Mouse (Mus musculus) intestine, embryonic 14.5 days (tissue): ENCODE measurements around the gene H2afz. TPM values are rescaled to one million over a fixed set of nuclear protein-coding genes. Genes with fewer than 3 reads are reported as not detected.
A peak's percentile ranks its signal among the peaks of the same experiment; 100 is the strongest.

Experiments used
- ATAC-seq: fragments of 200-750 bp; cut with Nextera tagmentation; replicated peaks from 2 replicates; pipeline ENCODE4 v1.8.0; 2017; ENCODE audit warnings: low read depth, moderate number of reproducible peaks, moderate TSS enrichment, moderate library complexity; ENCODE audit not compliant: low FRiP score, low TSS enrichment
- DNase-seq: peaks from one replicate; pipeline ENCODE4 v3.0.0-alpha.2; 2018; ENCODE audit warnings: low spot score
- H3K27ac ChIP-seq: fragments of 300-500 bp; sonication (generic); 2 replicates; pipeline ENCODE4 v1.5.1; 2014; ENCODE audit warnings: low read depth, mild to moderate bottlenecking, control low read depth
- H3K27me3 ChIP-seq: fragments of 300-500 bp; sonication (generic); replicated peaks from 2 replicates; pipeline ENCODE4 v1.6.1; 2014; ENCODE audit warnings: low read length, control low read depth; ENCODE audit not compliant: control insufficient read depth, insufficient read depth
- H3K36me3 ChIP-seq: fragments of 300-500 bp; sonication (generic); 2 replicates; pipeline ENCODE4 v1.6.1; 2014; ENCODE audit warnings: low read length, control low read depth; ENCODE audit not compliant: control insufficient read depth, insufficient read depth
- H3K4me1 ChIP-seq: fragments of 300-500 bp; sonication (generic); replicated peaks from 2 replicates; pipeline ENCODE4 v1.6.1; 2014; ENCODE audit warnings: low read length, control low read depth, mixed read lengths; ENCODE audit not compliant: control insufficient read depth, insufficient read depth
- H3K4me2 ChIP-seq: fragments of 300-500 bp; sonication (generic); 2 replicates; pipeline ENCODE4 v1.6.1; 2014; ENCODE audit warnings: low read length
- H3K4me3 ChIP-seq: fragments of 300-500 bp; sonication (generic); 2 replicates; pipeline ENCODE4 v1.5.1; 2014; ENCODE audit warnings: low read depth, low read length, control low read depth, mixed read lengths
- H3K9ac ChIP-seq: fragments of 300-500 bp; sonication (generic); 2 replicates; pipeline ENCODE4 v1.6.1; 2014; ENCODE audit warnings: mild to moderate bottlenecking, low read length
- H3K9me3 ChIP-seq: fragments of 300-500 bp; sonication (generic); 2 replicates; pipeline ENCODE4 v1.6.1; 2016; ENCODE audit warnings: low read length, control low read depth; ENCODE audit not compliant: control insufficient read depth
- WGBS: fragments of 180-500 bp; shearing (Covaris S2); extraction: QIAGEN DNeasy Blood & Tissue Kit; methylation state at CpG from one replicate; pipeline ENCODE4 v1.1.7; 2014; 5-methylcytosine and 5-hydroxymethylcytosine counted together
- polyA plus RNA-seq: library from polyadenylated mRNA; unstranded; fragments of >200 nt; fragmentation: Nextera tagmentation; extraction: Ambion mirVana; gene quantifications from 2 replicates; pipeline ENCODE4 v1.2.1, GENCODE M21; 2014

The H2afz gene
- polyA plus RNA-seq, 1 experiment from 2014 or later = 1,744 TPM

DNA sequence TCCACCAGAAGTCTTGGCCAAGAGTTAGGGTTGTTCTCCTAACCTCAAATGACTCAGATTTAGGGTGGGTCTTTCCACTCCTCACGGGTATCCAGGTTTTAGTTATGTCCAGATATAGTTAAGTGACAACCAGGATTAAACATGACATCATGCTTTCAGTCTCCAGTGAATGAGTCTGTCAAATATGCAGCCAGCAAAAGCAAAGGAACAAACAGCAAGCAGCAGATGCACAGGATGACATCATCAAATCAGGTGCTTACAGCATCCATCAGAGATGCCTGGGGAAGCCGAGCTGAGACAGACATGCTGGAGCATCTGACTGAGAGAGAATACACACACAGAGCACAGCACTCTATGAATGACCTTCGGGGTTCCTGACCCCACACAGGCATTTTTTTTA, 9.0 kb upstream of the H2afz start:
- Histone ChIP-seq H3K27me3 (no peaks in the 10 kb centered on the region), H3K4me3 (no peak overlapping the region), H3K27ac (no peak overlapping the region), H3K4me1 (no peaks in the 10 kb centered on the region), H3K36me3 (no peaks in the 10 kb centered on the region), H3K9ac (no peak overlapping the region), H3K9me3 (no peaks in the 10 kb centered on the region), H3K4me2 (no peak overlapping the region)
- no peak for DNase-seq
- ATAC-seq = no peak
- 62% methylated on average over 3 of the region's 3 CpGs for WGBS

DNA sequence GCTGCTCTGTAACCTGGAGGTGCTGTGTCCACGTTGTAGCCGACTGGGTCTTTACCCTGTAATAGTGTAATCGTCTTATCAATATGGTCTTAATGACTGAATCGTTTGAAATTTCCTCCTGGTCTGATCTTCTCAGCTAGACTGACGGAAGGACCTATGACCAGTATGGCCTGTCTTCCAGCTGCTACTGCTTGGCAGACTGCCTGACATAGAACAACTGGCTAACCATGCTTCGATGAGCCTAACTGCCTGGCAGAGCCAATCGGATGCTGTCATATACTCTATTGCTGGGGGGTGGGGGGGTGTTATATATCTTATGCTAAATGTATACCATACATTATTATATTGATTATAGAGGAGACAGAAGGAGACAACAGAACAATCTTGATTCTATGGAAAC, 8.2 kb upstream of the H2afz start:
- H3K9me3 ChIP-seq = no peaks in the 10 kb centered on the region
- DNase-seq (no peak), ATAC-seq (no peak)
- H3K27ac ChIP-seq = no peak overlapping the region
- H3K4me3 ChIP-seq = no peak overlapping the region
- no peaks in the 10 kb centered on the region for H3K27me3 ChIP-seq
- 60% methylated on average over 7 of the region's 7 CpGs for WGBS
- no peaks in the 10 kb centered on the region for H3K36me3 ChIP-seq
- H3K9ac ChIP-seq = no peak overlapping the region
- H3K4me1 ChIP-seq = no peaks in the 10 kb centered on the region
- H3K4me2 ChIP-seq = no peak overlapping the region

DNA sequence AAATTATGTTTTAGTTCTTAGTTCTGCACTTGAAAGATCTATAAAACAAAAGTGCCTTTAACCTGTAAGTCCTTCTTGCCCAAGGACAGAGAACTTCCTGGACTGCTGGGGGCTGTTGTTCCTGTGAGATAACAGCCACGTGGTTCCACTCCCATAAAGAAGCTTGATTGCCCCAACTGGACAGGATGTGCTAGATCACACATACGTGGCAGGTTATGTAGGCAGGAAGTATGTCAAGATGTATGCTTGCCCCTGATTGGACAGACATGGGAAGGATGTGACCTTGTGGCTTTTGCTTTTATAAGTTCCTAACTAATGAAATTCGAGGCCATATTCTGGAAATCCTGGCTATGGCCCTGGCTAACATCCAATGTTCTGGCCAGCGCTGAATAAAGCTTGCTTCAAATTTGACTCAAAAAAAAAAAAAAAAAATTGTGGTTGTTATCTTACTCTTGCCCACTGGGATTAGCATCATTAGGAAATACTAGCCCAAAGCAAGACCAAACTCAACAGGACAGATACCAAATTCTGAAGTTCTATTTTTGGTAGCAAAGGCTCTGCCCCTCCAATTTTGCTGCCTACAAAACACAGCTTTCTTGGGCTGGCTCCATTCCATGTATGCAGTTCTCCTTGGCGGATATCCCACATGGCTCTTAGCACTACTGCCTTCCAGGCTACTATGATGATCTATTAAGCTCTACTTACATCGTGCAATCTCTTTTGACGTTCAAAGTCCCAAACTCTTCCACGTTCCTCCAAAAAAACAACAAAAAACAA, 3.7 kb upstream of the H2afz start:
- WGBS = 57% methylated on average over 8 of the region's 8 CpGs
- Histone ChIP-seq H3K9ac (no peak overlapping the region), H3K27me3 (no peaks in the 10 kb centered on the region), H3K4me2 (no peak overlapping the region), H3K4me1 (no peaks in the 10 kb centered on the region), H3K9me3 (no peaks in the 10 kb centered on the region), H3K27ac (no peak overlapping the region), H3K4me3 (no peak overlapping the region), H3K36me3 (no peaks in the 10 kb centered on the region)
- ATAC-seq (no peak), DNase-seq (no peak)

DNA sequence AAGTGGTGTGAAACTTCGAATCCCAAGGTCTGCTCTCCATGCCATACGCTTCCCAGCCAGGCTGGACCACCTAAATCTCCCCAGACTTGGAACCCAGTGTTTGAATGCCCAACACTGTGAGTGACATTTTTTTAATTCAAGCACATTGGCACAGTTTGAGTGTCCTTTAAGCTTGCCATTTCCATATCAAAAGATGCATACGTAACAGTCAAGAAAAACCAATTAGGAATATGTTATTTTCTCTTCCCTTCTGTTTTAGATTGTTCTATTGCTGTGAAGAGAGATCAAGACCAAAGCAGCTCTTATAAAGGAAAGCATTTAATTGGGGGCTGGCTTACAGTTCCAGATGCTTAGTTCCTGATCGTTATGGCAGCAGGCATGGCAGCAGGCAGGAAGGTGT, 2.9 kb upstream of the H2afz start:
- no peaks in the 10 kb centered on the region for H3K9me3 ChIP-seq
- H3K27ac ChIP-seq = no peak overlapping the region
- peaks cover 6% of the 10 kb centered on the region; the same call in 1 of the 2 replicates for H3K36me3 ChIP-seq
- H3K4me3 ChIP-seq = no peak overlapping the region
- no peak overlapping the region for H3K4me2 ChIP-seq
- 94% methylated on average over 4 of the region's 4 CpGs for WGBS
- ATAC-seq = no peak
- H3K9ac ChIP-seq = no peak overlapping the region
- no peaks in the 10 kb centered on the region for H3K4me1 ChIP-seq
- no peak for DNase-seq
- H3K27me3 ChIP-seq = no peaks in the 10 kb centered on the region

DNA sequence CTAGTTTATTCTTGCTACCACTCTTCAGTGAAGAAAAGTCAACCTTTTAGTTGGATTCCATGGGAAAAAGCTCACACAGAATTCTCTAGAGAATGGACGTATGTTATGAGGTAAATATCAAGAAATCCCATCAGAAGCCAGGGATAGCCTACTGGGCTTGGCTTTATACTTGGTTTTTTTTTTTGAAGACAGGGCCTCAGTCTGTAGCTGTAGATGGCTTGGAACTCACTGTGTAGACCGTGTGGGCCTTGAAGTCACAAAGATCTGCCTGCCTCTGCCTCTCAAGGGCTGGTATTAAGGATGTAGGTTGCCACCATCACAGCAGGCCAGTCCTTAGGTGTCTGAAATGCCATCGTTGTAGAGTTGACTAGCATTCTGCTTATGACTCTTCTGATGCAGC, 1.7 kb upstream of the H2afz start:
- no peak overlapping the region for H3K4me3 ChIP-seq
- no peak overlapping the region for H3K27ac ChIP-seq
- ATAC-seq (no peak), DNase-seq (no peak)
- H3K36me3 ChIP-seq = peaks cover 11% of the 10 kb centered on the region; the same call in 1 of the 2 replicates
- WGBS = 95% methylated on average over 3 of the region's 3 CpGs
- no peaks in the 10 kb centered on the region for H3K4me1 ChIP-seq
- no peak overlapping the region for H3K4me2 ChIP-seq
- no peaks in the 10 kb centered on the region for H3K27me3 ChIP-seq
- no peaks in the 10 kb centered on the region for H3K9me3 ChIP-seq
- no peak overlapping the region for H3K9ac ChIP-seq

DNA sequence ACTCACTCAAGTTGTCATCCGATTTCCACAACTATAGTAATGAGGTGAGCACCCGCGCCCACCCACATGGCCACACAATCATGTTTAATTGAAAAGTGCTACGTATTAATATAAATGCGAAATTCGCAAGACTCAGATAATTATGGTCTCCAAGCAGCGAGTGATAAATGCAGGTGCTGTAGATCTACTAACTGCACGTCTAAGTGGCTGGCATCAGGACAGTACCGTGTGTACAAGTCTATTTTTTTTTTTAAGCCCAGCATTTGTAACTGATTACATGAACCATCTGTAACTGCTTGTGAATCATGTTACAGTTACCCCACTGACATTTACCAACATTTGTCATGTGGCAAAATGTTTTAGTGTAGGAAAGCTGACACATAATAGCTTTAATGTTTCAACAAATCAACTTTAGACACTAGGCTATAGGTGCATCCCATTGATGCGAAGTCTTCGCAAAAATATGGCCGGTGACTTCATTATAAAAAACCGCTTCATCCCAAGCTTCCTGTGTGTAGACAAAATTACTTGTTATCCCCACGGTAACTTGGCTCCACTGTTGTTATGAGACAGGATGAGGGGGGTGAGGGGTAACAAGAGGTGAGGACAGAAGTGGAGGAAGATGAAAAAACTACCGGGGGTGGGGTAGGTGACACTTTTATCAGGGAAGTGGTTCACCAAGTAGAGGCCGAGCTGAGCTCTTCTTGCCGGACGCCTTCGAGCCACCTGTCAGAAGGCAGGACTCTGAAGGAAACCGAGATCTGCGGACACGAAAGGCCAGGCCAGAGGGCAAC, 760 bp upstream of the H2afz start:
- ATAC-seq = no peak
- H3K27me3 ChIP-seq = no peaks in the 10 kb centered on the region
- H3K4me1 ChIP-seq = 0 out of 2 replicates have a peak, but pooled peaks cover 2% of the 10 kb centered on the region
- H3K27ac ChIP-seq = peak overlapping the region; percentile 96
- H3K4me3 ChIP-seq = peak overlapping the region; percentile 80
- DNase-seq = no peak
- H3K4me2 ChIP-seq = peak overlapping the region; percentile 57
- peak overlapping the region; percentile 55 for H3K9ac ChIP-seq
- WGBS = 33% methylated on average over 22 of the region's 22 CpGs
- H3K9me3 ChIP-seq = no peaks in the 10 kb centered on the region
- H3K36me3 ChIP-seq = peaks cover 11% of the 10 kb centered on the region; the same call in 1 of the 2 replicates

DNA sequence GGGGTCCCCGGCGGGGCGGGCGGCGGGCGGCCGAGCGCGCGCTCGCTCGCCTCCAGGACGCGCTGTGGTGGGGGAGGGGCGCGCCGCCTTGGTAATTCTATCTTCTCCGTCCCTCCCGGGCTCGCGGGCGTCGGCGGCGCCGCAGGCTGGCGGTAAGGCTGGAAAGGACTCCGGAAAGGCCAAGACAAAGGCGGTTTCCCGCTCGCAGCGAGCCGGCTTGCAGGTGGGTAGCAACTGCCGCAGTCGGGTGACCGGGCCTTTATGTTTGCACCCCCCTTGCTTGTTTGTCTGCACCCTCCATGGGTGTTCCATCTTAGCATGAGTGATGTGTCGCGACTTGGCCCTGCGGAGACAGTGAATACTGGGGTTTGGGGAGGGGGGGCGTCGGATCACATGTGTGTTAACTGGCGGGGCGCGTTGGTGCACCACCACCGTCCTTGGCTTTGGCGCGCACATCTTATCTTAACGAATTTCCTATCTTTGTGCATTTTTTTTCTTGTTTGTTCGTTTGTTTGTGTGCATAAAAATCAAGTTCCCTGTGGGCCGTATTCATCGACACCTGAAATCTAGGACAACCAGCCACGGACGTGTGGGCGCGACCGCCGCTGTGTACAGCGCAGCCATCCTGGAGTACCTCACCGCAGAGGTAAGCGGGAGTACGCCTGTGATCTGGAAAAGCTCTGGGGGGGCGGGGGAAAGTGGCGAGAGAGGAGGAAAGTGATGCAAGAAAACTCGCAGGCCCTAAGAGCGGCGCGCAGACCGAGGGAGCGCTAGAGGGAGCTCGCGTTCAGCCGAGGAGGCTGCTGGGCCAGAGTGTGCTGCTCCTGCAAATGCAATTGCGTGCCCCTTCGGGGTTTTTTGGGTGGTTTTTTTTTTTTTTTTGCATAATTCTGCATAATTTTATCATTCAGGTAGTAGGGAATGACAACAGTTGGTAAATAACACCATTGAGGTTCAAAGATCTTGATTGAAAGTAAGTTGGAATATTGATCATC, 998 bp downstream of the H2afz start:
- Histone ChIP-seq H3K36me3 (peaks cover 13% of the 10 kb centered on the region; the same call in 1 of the 2 replicates), H3K27ac (peak overlapping the region; percentile 96), H3K9ac (peak overlapping the region; percentile 97), H3K27me3 (no peaks in the 10 kb centered on the region), H3K9me3 (no peaks in the 10 kb centered on the region), H3K4me1 (peaks cover 9% of the 10 kb centered on the region; the same call in 1 of the 2 replicates), H3K4me2 (peak overlapping the region; percentile 51), H3K4me3 (peak overlapping the region; percentile 80)
- under 1% methylated on average over 57 of the region's 74 CpGs for WGBS
- peak; percentile 51 for ATAC-seq
- DNase-seq = peak; percentile 94

DNA sequence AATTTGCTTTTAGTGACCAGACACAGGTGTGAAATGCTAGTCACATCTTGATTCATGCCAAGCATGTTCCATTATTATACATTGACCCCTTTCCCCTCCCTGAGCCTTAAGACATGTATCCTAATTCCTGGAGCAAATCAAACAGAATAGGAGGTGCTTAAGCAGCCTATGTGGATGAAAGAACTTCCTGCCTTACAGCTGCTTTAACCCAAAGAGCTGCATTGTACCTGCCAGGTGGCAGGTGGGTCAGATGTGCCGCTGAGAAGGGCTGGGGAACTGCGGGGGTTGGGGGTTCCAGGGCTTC, 2.8 kb downstream of the H2afz start:
- peaks cover 9% of the 10 kb centered on the region; the same call in 1 of the 2 replicates for H3K4me1 ChIP-seq
- H3K4me3 ChIP-seq = peak overlapping the region; percentile 65
- peak overlapping the region; percentile 97 for H3K27ac ChIP-seq
- no peak for DNase-seq
- 7% methylated on average over 2 of the region's 2 CpGs for WGBS
- no peak for ATAC-seq
- peak overlapping the region; percentile 94 for H3K9ac ChIP-seq
- H3K27me3 ChIP-seq = no peaks in the 10 kb centered on the region
- peaks cover 14% of the 10 kb centered on the region; the same call in 1 of the 2 replicates for H3K36me3 ChIP-seq
- no peaks in the 10 kb centered on the region for H3K9me3 ChIP-seq
- H3K4me2 ChIP-seq = peak overlapping the region; percentile 67
